Mouse (Mus musculus) frontal cortex, postnatal 36 days (tissue): Measurements from ENCODE around the gene Thap8.
A peak's percentile ranks its signal among the peaks of the same experiment; 100 is the strongest.
"Not testable (repeated sequence)": the region's sequence is repeated elsewhere in the genome, so short reads cannot be mapped to it uniquely, and the experiment has no call there.

Experiments
- DNase-seq, 2 experiments: peaks; one replicate each; pipeline ENCODE4 v3.0.0; 2022; ENCODE audit warnings: low spot score in 2 of 2

The Thap8 gene

DNA sequence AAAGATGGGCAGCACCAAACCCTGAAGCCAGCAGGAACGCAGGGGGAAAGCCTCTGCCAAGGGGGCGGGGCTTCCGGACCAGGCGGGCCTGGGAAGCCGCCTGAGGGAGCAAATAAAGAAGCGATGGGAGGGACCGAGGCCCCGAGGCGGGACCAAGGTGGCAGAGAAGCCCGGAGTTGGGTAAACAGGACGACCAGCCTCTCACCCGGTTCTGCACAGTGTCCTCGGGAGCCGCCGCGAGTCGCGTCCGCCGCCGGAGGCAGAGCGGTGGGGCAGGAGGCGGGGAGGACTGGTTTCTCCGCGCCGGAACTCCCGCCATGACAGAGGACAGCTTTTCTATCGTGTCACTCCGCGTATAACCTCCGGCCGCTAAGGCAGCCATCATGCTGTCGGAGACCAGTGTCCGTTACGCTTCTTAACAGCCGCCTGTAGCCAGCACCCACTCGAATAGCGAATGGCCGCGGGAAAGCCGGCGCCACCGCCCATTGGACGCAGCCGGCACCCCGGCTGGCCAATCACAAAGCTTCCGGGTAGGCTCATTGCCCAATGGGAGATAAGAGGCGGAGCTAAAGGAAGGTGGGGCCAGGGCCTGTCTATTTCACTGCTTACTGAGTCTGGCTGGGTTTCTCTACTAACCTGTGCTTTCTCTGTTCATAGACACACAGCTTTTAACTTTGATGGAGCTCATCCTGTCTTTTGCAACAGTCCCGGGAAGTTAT, at the start of gene Thap8, which contains the start of gene Wdr62:
Thap8 (plus strand) TSS at position 144 of the 719 bp plus-strand sequence.
Wdr62 (minus strand) TSS at position 469 of the 719 bp plus-strand sequence.
- peak; percentile 88 to 92 for DNase-seq

DNA sequence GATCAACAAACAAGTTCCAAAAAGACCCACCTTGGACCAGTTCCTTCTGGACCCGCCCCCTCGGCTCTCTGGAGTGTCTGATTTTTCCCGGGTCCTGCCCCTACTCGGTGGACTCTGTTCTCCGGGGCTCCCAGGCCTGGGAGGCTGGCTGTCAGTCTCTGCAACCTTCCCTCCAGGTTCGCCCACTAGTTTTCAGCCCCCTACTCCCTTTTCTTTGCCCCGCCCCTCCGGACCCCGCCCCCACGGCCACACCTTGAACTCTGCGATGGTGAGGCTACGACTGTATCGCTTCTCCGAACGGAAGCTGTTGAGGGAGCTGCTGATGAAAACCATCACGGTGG, 48.6 kb upstream of the Thap8 start:
- DNase-seq, result peak in 1 of 2 experiments; percentile 5

DNA sequence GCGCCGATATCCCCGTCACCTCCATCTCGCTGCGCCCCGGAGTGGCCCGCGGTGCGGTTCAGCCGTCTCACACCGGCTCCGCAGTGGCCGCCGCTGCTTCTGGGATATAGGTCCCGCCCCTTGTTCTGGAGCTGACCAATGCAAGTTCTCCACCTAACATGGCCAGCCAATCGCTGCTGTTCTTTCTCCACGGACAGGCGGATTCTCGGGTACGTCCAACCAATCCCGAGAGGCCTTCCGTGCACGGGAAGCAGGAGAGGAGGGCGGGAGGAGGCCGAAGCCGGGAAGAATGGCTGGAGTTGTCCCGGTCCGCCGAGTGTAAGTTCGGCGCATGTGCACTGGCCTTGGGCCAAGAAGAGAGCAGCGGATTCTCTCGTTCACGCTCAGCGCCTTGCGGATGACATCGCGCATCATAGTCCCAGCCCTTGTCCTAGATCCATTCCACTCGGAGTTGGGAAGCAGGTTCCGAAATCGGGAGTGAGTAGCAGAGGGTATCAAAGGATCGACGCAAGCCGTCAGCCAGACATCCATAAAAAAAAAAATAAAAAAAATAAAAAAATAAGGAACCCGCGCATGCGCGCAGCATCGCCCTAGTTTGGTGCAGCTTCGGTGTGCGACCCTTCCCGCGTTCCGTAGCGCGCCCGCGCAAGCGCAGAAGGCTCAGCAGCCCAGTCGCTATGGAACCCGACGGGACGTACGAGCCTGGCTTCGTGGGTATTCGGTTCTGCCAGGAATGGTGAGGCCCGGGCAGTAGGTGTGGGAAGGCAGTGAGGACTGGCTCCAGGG, 48.0 kb upstream of the Thap8 start, which contains the start of the genes Polr2i and Tbcb:
Polr2i (plus strand) TSS at position 280 of the 786 bp plus-strand sequence.
Tbcb (minus strand) TSS at position 604 of the 786 bp plus-strand sequence.
- DNase-seq, result peak; percentile 98 to 99

DNA sequence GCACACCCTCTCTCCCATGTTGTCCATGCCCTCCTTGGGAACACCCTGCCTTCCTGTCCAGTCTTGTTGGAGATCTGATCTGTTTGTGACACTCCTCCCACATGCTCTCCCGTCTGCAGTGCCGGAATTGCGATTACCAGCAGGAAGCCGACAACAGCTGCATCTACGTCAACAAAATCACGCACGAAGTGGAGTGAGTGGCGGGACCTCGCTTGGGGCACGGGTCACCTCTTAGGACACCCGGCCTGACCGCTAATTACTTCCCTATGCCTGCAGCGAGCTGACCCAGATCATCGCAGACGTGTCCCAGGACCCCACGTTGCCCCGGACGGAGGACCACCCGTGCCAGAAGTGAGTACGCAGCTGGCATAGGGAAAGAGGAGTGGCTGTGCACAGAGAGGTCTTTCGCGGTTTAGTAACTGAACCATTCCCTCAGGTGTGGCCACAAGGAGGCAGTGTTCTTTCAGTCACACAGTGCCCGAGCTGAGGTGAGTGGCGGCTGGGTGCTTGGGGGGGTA, 47.2 kb upstream of the Thap8 start:
- peak in 1 of 2 experiments; percentile 28 for DNase-seq

DNA sequence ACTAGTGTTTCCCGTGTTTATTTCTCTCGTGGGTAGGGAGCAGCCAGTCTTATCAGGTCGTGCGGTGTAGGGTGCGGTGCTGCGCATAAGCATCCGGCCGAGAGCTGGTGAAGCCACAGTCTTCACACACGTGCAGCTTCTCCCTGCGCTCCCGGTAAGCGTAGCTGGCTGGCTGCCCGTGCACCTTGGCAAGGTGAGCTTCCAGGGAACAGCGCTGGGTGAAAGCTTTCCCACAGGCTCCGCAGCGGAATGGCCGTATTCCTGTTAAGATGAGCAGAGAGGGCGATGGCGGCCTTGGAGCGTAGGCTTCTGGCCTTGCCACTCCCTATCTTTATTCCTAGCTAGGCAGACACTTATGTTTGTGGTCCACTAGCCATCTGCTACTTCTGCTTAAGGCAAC, 46.5 kb upstream of the Thap8 start:
- peak in 1 of 2 experiments; percentile 13 for DNase-seq

DNA sequence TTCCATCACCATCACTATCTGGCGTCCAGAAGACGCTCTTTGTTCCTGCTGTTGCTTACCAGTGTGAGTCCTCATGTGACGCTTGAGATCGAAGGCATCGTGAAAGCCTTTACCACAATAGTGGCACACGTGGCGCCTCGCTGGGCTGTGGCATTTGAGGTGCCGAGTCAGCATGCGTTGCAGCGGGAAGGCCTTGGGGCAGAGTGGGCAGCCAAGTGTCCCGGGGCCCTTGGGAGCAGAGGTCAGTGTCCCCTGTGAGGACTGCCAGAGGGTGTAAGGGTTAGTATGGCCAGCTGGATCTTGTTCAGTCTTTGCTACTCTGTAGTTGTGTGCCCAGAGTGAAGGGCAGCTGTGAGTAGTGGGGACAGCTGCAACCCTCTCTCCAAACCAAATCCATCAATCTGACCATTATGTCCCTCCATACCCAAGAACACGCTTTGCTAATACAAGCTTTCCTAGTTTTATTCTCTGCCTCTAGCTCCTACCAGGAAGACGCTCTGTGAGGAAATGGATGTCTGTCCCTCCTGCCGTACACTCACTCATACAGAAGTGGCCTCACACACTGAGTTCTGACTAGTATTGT, 45.5 kb upstream of the Thap8 start:
- DNase-seq, result no peak

DNA sequence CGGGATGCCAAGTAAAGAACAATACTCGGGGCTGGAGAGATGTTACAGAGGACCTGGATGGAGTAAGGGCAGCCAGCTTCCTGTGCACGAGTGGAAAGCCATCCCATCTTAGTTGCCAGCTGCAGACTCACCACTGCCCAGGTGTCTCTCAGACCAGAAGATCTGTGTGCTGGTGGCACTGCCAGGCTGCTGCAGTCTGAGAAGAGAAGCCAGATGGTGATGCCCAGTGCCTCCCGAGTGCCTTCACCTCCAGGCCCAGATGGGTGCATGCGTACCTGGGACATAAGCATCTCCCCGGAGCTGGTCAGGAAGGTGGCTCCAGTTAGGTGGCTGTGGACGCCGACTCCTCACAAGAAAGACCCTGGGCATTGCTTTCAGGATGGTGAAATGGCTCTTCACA, 44.8 kb upstream of the Thap8 start:
- no peak for DNase-seq

DNA sequence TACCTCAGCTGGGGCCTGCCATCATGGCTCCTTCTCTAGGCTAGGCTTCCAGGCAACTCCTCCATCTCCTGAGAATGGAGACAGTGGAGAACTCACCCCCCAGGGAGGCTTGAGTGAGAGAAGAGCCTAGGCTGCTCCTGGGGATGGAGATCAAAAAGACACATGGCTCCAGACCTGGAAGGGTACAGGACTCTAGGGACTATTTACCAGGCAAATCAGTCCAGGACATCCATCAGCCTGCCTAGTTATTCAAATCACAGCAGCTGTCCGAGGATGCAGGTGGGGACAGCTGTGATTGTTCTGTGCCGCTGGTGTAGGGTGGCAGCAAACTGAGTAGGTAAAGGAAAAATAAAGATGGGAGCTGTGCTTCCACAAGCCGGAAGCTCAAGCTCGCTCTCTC, 44.3 kb upstream of the Thap8 start, which contains the start of gene Ovol3:
Ovol3 (minus strand) TSS at position 101 of the 400 bp plus-strand sequence.
- no peak for DNase-seq

DNA sequence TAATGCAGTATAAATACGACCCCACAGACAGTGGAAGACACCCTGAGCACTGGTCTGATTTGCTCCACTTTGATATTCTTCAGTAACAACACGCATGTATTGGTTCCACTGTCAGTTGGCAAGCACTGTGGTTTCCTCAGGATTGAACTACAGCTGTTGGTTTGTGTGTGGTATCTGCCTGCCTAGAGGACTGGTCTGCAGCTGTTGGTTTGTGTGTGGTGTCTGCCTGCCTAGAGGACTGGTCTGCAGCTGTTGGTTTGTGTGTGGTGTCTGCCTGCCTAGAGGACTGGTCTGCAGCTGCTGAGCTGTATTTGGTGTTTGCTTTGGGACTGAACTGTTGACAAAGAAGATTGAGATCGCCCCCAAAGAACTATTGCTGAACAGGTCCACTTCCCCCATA, 42.5 kb upstream of the Thap8 start:
- not testable (repeated sequence) for DNase-seq

DNA sequence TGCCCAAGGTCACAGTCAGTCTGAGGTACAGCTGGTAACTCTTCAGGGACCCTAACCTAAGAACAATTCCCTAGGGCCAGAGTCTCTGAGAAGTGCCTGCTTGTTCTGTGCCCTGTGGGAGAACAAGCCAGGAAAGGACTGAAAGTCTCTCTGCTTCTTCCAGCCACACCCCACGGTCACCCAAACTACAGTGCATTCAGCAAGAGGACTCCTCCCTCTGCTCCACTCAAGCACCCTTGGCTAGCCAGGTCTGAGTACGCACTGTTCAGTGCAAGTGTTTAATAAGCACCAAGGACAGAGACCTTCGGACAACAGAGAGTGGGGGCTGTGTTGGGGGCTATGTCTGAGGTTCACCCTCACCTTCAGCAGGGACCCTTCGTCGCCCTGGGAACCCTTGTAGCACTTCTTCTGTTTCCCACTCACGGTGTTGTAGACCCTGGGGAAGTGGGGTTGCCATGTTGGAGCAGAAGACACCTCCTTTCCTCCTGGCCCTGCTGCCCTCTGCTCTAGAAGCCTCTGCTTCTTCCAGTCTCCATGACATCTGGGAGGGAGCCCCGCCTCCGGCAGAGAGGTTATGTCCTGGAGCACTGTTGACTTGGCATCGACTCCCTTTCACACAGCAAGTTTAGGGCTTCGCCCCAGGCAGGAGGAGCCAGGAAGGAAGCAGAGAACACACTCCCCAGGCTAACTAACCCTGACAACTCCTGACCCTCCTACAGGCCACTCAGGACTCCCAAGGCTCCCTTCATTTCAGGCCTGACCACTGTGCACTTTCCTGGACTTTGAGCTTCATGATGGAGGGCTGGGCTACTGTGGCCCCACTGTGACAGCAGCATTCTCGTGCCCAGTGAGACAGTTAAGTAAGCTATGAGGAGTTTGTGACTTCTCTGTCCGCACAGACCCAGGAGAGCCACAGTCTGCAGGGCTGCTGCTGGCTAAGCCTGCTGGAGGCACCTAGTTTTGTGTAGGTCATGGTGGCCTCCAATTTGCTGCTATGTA, 27.6 kb upstream of the Thap8 start:
- DNase-seq, result no peak

DNA sequence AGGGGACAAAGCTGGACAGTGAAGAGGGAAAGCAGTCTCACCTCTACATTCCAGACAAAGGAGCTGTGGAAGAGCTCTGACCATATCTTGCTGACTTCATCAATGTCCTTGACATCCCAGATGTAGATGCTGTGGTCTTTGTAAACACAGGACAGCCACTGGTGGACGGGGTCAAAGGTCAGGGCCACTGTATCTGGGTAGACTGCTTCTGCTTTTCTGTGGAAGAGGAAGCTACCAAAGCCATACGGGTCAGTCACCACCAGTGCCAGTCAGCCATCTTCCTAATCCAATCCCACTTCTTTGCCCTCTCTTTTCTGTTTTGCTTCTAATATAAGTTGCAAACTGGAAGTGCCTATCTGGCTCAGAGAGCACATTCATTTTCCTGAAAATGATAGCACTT, 14.9 kb upstream of the Thap8 start:
- no peak for DNase-seq

DNA sequence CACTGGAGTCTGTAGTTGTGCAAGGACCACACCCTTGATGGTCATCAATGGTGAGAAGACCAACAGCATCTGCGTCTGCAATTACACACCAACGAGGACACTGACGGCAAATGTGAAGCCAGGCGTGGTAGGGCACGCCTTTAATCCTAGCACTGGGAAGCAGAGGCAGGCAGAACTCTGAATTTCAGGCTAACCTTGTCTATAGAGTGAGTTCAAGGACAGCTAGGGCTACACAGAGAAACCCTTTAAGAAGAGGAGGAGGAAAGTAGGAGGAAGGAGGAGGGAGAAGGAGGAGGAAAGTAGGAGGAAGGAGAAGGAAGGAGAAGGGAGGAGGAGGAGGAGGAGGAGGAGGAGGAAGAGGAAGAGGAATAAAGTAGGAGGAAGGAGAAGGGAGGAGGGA, 14.4 kb upstream of the Thap8 start:
- no peak for DNase-seq

DNA sequence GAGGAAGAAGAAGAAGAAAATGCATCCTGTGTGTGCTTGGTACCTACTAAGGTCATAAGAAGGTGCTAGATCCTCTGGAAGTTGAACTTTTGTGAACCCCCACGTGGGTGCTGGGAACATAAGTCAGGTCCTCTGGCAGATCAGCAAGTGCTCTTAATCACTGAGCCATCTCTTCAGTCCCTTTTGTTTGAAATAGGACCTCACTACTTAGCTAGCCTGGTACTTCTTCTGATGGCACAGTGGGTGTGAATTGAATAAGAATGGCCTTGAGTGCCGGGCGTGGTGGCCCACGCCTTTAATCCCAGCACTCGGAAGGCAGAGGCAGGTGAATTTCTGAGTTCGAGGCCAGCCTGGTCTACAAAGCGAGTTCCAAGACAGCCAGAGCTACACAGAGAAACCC, 14.0 kb upstream of the Thap8 start:
- no peak for DNase-seq

DNA sequence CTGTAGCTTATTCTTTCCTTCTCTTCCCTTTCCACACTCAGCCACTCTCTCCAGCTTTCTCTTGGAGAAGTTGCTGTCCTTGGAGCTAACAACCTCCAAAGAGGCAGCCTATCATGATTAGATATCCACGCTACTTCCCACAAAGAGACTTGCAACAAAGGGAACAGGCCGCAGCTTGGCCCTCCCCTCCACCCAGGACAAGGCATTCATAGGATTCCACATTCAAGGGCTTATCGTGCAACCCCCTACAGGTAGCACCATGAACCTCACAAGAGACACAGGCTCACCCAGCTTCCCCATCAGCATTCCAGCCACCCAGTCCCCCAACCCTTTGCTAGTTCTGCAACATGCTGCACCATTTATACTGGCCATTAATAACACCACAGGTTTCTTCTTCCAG, 13.1 kb upstream of the Thap8 start:
- no peak for DNase-seq

DNA sequence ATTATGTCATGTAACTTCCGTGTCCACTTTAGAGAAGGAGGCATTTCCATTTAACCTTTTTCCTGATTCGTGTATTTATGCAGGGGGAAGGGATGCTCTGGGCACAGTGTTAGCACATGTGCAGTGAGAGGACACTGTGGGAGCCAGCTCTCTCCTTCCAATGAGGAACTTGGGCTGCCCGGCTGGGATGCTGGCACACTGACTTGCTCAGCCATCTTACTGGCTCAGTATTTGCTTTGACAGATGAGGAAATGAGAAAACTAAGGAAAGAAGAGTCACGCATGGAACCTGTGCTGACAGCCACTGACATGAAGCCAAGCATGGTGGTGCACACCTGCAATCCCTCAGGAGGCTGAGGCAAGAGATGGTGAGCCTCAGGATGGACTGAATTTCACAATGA, 10.3 kb upstream of the Thap8 start:
- DNase-seq, result no peak

DNA sequence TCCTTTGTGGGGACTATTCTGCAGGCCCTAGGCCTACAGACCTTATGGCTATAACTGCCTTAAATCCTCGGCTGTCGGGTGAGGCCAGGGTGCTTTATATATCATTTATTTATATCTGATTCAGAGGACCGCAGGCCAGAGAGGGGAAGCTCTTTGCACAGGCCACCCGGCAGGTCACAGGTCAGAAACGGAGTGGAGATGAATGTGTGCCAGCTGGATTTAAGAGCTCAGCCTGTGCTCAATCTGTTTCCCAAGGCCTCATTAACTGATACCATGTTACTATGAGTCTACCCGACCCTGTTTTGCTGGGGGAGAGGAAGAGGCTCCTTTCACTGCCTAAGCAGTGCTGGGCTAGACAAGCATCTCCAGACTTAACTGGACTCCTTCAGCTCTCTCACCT, 5.5 kb upstream of the Thap8 start:
- no peak for DNase-seq

DNA sequence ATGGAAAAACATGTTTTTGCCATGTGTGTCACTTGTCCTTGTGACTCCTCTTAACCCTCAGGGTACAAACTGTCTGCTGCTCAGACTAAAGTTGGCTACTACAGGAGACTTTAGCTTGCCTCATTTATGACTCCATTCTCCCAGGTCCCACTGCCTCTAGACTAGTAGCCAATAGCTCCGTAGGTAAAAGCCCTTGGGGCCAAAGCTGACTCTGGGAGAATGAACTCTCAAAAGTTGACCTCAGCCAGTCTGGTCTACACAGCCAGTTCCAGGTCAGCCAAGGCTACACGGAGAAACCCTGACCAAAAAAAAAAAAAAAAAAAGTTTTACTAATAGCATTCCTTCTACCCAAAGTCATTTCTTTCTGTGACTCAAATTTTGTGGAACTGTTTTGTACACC, 983 bp upstream of the Thap8 start:
- DNase-seq, result no peak

DNA sequence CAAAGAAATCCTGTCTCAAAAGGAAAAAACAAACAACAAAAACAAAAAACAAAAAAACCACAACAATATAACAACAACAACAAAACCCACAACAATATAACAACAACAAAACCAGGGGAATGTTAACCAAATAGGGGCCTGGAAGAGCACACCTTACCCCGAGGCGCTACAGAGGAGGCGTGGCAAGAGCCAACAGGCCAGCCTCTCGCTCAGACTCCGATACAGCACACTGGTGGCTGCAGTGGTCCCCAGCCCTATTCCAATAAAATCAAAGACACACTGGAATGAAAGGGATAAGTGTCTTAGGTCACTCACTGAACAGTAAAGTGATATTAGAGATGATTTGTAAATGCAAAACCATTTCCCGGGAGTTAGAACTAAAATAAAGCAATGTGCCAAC, 358 bp upstream of the Thap8 start:
- DNase-seq, result no peak

DNA sequence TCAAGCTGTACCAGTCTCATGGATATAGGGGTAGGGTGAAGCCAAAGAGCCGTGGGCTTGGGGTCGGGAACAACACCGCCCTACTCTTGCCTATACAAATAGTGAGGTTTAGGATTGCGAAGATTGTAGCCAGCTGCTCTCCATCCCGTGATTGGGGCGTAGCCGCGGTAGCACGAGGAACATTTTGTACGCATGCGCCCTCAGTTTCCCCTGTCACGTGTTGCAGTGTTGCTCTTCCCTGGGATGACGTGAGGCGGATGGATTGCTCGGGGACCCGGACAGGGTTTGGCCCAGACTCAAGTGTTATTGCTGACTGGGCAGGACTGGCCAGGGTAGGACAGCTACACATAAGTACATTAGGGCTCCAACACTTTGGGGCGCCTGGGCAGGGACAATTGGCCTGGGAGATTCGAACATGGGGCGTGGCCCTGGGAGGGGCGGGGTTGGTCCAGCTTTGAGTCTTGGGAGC, 810 bp downstream of the Thap8 start:
- peak; percentile 81 to 87 for DNase-seq

DNA sequence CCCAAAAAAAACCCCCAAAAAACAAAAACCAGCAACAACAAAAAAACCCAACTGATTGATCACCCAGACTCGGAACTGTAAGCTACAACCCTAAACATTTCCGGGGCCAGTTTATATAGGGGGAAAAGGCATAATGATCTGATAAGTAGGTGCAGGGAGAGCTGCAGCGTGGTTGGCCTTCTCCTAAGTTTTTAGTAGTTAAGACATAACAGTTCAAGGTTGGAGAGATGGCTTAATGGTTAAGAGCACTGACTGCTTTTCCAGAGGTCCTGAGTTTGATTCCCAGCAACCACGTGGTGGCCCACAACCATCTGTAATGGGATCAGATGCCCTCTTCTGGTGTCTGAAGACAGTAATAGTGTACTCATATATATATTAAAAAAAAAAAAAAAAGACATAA, 1.6 kb downstream of the Thap8 start:
- DNase-seq, result no peak

DNA sequence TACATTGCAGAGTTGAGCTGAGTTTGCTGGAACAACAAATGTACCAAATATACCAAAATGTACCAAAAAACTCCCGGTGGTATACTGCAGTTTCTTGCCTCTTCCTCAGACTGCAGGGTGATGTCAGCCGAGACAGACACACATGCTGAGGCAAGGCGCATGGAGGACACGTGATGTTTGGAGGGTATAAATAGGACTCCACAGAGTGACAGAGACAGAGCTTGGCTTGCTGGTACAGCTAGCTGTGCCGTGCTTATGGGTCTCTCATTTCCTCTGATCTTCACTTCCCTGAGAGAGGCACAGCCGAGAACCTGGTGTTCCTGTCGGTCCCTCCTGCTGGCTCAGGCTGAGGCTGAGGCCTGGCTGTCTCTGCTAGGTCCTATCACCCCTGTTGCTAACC, 2.8 kb downstream of the Thap8 start:
- DNase-seq, result no peak
